Mouse (Mus musculus): ENCODE results near the gene Orc2. TPM values are rescaled to one million over a fixed set of nuclear protein-coding genes. Genes with fewer than 3 reads are reported as not detected.

Orc2 gene
- total RNA-seq, 2 experiments from 2014 or later: 26.1 to 29.9 TPM

DNA sequence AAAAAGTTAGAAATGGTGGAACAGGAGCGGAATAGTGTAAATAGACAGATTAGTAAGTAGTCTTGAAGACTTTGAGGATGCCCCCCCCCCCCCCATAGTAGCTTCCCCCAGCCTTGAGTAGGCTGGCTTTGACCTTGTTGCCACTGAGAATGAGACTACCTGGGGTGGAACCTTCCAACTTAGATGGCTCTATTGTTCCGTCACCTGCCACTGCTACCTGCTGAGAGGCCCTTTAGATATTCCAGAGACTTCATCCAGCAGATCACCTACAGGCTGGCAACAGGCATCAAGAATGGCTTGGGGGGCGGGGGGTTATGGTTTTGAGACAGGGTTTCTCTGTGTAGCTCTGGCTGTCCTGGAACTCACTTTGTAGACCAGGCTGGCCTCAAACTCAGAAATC, 80.4 kb downstream of the Orc2 start:
- no peak for DNase-seq (ENCODE audit: low spot score in 2 of 2)

GRCm38 (mm10) chr1:58423371-58424248, 81.3 kb downstream of the Orc2 start, which contains the start of gene Clk1:
Gene Clk1 (minus strand): TSS chr1:58424066.
- peak; percentile 95 to 96 for DNase-seq (ENCODE audit: low spot score in 2 of 2)

GRCm38 (mm10) chr1:58422879-58423278, 82.0 kb downstream of the Orc2 start:
- no peak for DNase-seq (ENCODE audit: low spot score in 2 of 2)

GRCm38 (mm10) chr1:58420961-58421360, 83.9 kb downstream of the Orc2 start:
- no peak for DNase-seq (ENCODE audit: low spot score in 2 of 2)

DNA sequence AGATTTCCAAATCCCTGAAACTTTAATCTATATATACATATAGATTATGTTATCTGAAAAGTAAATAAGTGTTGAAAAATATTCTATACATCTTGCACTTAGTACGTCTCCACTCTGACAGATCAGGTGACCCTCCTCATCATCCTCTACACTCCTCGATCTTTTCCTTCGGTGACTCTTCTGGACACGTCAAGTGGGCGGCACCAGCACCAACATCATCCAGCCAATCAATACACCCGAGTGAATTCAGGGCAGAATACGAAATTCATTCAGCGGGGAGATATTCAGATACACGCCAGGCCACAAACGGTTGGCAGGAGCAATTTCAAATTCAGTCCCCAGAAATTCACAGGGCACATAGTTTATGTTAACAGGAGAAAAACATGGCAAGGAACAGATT, 84.9 kb downstream of the Orc2 start:
- no peak for DNase-seq (ENCODE audit: low spot score in 2 of 2)

DNA sequence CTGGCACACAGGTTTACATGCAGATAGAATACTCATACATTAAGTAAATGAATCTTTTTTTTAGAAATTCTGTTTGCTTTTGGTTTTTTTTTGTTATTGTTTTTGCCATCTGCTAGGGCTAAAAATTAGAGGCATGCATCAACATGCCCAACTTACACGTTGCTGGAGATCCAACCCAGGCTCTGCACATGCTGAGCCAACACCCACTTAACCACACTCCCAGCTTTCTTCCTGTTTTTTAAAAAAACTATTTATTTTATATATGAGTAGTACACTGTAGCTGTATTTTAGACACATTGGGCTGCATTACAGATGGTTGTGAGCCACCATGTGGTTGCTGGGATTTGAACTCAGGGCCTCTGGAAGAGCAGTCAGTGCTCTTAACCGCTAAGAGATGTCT, 88.9 kb downstream of the Orc2 start:
- no peak for DNase-seq (ENCODE audit: low spot score in 2 of 2)

GRCm38 (mm10) chr1:58415442-58415841, 89.5 kb downstream of the Orc2 start:
- DNase-seq (ENCODE audit: low spot score in 2 of 2): no peak

Other genes with a start within 250 kb of the Orc2 start
- gene Aox2, start 226.8 kb downstream of the Orc2 start, total RNA-seq (2021): not detected
- 100 to 1,000 TPM; 145 TPM for gene Bzw1, start 112.2 kb downstream of the Orc2 start, total RNA-seq (2021)
- gene Clk1, start 81.0 kb downstream of the Orc2 start, total RNA-seq (2021): 100 to 1,000 TPM; 119 to 126 TPM
- gene Nif3l1, start 60.0 kb downstream of the Orc2 start, total RNA-seq (2021): 10 to 100 TPM; 16.6 to 19.7 TPM
- gene Ppil3, start 59.6 kb downstream of the Orc2 start, total RNA-seq (2021): 10 to 100 TPM; 25.9 to 28.6 TPM
- gene Fam126b, start 81.2 kb upstream of the Orc2 start, total RNA-seq (2021): 100 to 1,000 TPM; 134 to 145 TPM
- gene Ndufb3, start 81.3 kb upstream of the Orc2 start, total RNA-seq (2021): 100 to 1,000 TPM; 119 to 124 TPM
- not detected for gene Als2cr12, start 190.9 kb upstream of the Orc2 start, total RNA-seq (2021)
- gene Cflar, start 206.4 kb upstream of the Orc2 start, total RNA-seq (2021): 10 to 100 TPM; 25.9 to 29.6 TPM